ENCODE assay signal across 1 mouse cellular context in the genomic region with DNA sequence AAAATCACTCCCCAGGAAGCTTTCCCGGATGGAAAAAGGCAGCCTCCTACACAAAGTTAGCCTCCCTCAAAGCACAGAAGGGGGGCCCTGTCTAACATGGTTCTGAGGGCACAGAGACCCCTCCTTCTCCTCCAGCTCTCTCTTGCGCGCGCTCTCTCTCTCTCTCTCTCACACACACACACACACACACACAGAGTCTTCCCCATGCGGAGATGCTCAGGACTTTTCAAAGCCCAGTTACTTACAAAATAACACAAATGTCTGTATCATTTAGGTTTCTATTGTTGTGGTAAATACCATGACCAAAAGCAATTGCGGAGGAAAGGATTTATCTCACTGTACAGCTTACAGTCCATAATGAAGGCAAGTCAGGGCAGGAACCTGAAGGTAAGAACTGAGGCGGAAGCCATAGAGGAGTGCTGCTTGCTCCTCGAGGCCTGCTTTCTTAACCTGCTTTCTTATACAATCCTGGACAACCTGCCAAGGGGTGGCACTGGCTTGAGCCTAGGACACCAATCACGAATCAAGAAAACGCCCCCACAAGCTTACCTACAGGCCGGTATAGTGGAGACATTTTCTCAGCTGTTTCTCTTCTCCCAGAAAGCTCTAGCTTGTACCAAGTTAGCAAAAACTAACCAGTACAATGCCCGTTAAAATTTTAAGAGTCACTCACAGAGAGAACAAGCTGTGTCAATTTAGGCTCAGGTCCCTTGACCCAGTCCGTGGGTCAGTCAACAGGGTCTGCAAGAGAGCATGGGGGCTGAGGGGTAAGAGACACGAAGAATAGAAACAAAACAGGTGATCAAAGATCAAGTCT.
TF ChIP-seq lines count a peak whose summit lies in the region.

No protein-coding gene starts in this region.

TF ChIP-seq in C2C12, 6 proteins besides CTCF, POLR2A, EP300 and RAD21:
- TF ChIP-seq FOSL1 (IDR thresholded peaks at IDR 0.05; ENCODE audit: insufficient read depth, low read length, poor library complexity, severe bottlenecking) (no peak), USF1 (IDR thresholded peaks at IDR 0.05; ENCODE audit: low read depth) (no peak), MAX (IDR thresholded peaks at IDR 0.05) (no peak), MYOG (IDR thresholded peaks at IDR 0.05; ENCODE audit: control insufficient read depth, extremely low read depth, insufficient read length) (no peak), CEBPB (IDR thresholded peaks at IDR 0.05; ENCODE audit: low read depth) (no peak), MYOD1 (IDR thresholded peaks at IDR 0.05; ENCODE audit: control insufficient read depth, insufficient read length, low read depth) (no peak)
